Mouse (Mus musculus) right cerebral cortex, postnatal 14 days (tissue): ENCODE results near the gene Slc22a2.
"Not testable (repeated sequence)": the region's sequence is repeated elsewhere in the genome, so short reads cannot be mapped to it uniquely, and the experiment has no call there.

ENCODE experiments used
- DNase-seq: peaks from one replicate; pipeline ENCODE4 v3.0.0; 2022

Slc22a2 gene

DNA sequence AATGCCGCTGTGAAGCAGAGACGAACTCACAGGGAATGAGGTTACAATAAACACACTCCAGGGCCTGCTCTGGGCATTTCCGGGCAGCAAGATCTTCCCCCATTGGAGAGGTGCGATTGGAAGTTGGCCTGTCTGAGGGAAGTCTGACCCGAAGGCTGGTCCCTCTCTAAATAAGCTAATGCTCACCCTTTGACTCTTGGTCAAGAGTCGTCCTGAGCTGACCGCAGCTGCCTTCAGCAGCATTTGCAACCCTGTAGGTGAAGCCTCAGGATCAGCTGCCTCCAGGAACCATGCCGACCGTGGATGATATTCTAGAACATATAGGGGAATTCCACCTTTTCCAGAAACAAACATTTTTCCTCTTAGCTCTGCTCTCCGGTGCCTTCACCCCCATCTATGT is at the start of gene Slc22a2:
Gene Slc22a2, plus strand, starts transcription at position 142 of the 400 bp plus-strand sequence.
- DNase-seq, result no peak

DNA sequence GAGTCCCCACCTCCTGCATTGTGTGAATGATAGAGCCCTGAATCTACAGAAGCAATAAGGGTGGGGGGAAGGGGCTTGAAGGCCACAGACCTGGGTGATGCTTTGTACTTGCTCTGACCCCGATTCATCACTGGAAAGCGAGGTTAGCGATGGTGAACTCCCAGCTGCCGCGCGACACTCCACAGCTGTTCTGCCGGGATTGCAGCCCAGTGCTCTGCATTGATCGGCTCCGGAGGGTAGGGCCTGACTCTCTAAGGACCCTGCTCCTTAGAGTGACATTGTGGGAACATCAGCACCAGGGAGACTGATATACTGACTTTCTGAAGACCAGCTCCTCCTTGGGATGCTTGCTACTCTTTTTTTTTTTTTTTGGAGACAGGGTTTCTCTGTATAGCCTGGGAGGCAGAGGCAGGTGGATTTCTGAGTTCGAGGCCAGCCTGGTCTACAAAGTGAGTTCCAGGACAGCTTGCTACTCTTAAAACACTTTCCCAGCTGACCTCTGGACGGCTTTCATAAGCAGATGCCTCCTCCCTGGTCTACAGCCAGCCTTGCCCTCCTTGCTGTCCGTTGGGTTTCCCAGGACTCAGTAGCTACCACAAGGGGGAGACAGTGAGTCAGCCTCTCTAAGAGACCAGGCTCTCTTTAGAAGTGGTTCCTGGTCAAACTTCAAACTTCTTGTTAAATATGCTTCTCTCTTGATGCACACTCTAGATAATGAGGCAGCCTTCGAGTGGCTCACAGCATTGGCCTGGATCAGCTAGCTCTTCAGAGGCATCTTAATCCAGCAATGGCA is 49.4 kb upstream of the Slc22a2 start:
- peak; percentile 54 for DNase-seq

DNA sequence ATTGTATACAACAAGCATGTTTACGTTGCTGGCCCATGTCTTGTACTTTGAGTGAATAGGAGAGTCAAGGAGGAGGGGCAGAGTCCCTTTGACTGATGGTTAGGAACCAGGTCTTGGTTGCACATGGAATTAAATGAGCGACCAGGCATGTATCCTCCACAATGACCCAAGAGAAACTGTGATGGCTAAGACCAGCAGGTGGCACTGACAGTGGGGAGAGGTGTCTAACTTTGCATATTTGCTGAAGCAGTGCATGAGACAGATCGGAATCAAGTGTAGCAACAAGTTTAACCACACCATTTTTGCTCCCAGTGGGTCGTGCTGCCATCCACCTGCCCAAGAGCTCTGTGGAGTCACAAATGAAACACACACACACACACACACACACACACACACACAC is 21.7 kb upstream of the Slc22a2 start:
- no peak for DNase-seq

DNA sequence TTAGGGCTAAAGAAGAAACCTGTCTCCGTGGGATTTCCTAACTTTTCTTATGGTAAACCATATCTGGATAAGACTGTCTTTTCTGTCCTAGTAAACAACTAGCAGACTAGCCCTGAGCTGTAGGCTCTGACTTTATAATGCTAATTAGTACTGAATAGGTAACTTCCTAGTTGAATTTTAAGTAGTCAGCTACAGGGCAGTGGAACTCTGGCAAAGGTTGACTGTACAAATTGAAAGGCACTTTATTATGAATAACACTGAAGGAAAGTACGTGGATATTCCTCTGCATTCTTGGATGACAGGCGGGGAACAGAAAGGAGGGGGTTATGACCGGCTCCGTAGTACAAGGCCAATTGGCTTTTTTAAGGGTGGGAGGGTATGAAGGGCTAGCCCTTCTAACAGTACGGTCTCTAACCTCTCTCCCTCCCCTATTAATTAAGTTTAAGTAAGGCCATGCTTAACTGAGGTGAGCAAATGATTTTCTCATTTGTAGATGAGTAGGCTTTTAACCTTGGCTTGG is 19.4 kb upstream of the Slc22a2 start:
- not testable (repeated sequence) for DNase-seq

GRCm38 (mm10) chr17:12565443-12565842 is 18.5 kb upstream of the Slc22a2 start:
- no peak for DNase-seq

GRCm38 (mm10) chr17:12571316-12571715 is 12.6 kb upstream of the Slc22a2 start:
- DNase-seq, result no peak

DNA sequence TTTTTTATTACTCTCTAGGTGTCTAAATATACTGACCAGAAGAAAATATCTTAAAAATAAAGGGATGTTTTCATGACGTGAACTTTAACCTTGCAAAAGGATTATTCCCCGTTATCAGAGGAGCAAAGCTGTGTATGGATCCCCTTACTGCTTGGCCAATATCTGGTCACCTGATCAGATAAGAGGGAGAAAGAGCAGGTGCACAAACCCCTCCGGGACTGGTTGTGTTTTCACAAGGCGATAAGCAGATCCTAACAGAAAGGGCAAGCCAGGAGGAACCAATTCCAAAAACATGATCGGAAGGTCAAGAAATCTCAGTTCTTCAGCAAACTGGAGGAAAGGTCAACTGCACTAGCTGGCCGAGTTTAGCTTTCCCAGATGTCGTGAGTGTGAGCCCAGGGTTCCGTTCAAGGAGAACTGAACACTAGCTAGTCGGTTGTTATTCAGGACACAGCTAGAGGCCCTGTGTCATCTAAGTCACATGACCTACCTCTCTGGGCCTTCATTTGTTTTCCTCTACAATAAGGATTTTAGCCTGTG is 11.9 kb upstream of the Slc22a2 start:
- no peak for DNase-seq

DNA sequence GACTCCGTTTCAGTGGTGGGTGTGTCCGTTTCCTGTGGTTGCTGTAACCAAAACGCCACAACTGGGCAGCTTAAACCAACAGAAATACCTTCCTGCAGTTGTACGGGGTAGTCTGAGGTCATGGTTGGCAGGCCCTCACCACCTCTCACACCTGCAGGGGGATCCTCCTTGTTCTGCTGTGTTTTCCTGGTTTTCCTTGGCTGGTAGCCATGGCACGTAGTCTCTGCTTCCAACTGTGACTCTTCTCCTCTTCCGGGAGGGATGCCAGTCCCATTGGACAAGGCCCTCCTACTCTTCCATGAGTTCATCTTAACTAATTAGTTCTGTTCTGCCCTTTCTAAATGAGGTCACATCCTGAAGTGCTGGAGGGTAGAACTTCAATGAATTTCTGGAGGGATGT is 8.5 kb upstream of the Slc22a2 start:
- no peak for DNase-seq

GRCm38 (mm10) chr17:12577096-12577495 is 6.8 kb upstream of the Slc22a2 start:
- DNase-seq, result no peak

- no peak for DNase-seq
These were observed 1.4 kb downstream of the Slc22a2 start for GRCm38 (mm10) chr17:12585366-12585765.

GRCm38 (mm10) chr17:12586966-12587365 is 3.0 kb downstream of the Slc22a2 start:
- DNase-seq, result no peak

DNA sequence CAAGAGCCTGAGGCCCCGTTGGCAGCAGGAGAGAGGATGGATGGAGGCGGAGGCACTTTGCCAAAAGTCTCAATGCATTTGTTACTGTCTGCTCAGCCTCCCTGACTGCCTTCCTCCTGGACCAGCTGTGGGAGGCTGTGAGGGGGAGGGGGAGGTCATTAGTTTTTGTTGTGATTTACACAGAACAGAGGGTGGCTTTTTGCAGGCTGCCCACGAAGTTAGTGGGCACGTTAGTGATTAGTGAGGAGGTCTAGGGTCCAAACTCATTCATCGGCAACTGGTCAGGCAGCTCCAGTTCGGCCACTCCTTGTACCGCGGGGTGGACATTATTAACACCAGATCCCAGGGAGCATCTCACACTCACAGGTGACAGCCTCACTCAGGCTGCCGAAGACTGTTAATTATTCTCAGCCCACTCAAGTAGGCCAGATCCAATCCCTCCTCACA is 4.9 kb downstream of the Slc22a2 start:
- no peak for DNase-seq

DNA sequence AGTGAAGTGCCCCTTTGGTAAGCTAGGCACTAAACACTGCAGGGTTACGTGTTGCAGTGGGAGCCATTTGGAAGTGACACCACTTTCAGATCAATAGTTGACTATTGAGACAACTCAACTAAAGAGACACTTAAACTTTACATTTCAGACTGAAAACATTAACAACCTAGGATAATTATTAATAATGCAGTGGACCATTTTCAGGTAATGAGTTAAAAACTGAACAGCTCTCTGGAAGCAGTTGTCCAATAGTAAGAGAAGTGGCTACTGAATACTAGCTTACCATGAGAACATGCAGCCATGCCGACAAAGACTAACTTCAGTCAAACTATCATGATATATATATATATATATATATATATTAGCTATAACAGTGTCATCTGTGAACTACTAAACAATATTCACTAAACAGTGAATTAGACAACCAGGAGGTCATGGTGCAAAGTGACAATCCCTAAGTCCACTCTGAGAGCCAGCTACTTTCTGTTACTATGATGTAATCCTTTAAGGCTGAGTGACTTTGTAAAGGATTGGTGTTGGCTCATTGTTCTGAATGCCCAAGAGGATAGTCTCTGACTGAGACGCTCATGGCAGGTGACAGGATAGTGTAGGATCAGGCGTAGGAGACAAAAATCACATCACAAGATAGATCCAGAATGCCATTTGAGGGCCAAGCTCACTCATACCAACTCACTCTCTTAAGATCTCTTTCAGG is 7.1 kb downstream of the Slc22a2 start:
- DNase-seq, result no peak

- DNase-seq, result no peak
These were observed 12.0 kb downstream of the Slc22a2 start for GRCm38 (mm10) chr17:12595846-12596515.

DNA sequence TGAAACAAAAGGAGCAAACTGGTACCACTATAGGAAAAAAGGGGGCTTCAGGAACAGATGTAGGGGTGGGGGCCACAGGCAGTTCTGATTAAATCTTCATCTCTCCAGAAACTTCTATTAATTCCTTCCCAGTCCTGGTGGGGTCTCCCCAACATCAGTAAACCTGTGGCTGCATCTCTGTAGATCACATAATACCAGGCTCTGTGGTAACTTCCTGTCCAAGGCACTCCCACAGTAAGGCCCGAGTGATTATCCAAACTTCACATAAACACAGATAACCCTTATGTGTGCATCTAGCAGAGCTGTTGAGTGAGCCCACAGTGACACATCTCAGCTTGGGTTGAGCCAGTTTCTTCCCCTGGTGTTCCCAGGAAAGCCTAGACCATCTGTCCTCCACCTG is 22.7 kb downstream of the Slc22a2 start:
- no peak for DNase-seq

DNA sequence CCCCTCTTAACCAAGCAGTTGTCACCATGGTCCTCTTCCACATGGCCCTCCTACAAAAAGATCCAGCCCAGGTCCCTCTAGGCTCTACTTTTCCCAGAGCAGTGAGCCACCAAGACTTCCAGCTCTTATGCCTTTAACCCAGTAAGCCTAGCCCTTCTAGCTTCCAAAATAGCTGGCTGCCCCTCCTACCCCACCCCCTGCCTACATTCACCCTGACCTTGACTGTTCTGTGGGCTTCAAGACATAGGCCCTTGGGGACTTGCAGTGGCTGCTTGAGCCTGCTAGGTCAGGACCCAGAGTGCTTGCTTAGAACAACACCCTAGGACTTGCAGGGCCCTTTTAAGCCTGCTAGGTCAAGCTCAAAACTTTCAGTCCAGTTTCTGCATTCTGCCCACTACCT is 23.3 kb downstream of the Slc22a2 start:
- no peak for DNase-seq

GRCm38 (mm10) chr17:12614511-12615385 is 30.8 kb downstream of the Slc22a2 start:
- DNase-seq, result no peak

DNA sequence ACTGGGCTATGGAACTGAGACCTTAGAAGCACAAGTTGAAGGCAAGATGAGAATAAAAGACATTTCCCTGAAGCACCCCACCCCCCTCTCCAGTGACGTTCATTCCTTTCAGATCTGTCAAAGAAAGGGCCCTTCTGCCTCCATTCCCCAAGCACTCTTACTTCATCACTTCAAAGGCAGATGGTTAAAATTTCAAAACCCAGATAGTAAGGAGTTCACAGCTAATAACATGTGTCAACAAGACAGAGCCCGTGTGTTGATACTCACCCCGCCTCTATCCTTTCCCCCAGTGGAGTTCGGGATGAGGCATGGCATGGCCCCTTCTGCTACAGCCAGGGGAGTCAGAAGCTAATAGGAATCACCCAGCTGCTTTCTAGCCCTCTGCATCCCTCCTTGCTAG is 31.5 kb downstream of the Slc22a2 start:
- no peak for DNase-seq

DNA sequence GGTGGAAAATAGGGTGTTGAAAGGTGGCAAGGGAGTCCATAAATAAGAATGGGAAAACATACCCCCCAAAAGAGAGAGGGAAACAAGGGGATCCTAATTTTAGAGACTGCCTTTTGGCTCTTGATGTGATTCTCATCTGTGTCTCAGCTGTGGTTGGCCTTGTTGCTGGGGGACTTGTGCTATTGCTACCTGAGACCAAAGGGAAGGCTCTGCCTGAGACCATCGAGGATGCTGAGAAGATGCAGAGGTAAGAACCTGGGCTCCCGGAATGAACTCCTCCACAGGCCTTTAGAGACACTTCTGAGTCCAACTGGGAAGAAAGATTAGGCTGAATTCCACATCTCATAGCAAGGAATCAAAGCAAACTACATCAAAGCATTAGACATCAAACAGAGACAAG is 35.7 kb downstream of the Slc22a2 start:
- DNase-seq, result no peak

DNA sequence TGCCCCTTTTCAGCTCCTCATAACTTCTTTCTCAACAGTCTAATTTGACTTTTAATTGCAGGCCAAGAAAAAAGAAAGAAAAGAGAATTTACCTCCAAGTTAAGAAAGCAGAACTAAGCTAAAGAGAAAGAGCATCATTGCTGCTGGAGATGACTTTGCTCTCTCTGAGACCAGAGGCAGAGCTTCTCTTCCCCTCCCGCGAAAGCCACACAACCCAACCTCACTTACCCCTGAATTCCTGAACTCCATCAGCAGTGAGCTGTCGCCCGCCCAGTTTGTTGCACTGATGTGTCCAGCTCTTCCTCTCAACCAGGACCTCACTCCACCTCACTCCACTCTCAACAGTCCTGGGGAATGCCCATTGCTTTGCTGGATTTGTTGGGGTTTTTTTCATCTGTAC is 44.1 kb downstream of the Slc22a2 start:
- DNase-seq, result no peak

DNA sequence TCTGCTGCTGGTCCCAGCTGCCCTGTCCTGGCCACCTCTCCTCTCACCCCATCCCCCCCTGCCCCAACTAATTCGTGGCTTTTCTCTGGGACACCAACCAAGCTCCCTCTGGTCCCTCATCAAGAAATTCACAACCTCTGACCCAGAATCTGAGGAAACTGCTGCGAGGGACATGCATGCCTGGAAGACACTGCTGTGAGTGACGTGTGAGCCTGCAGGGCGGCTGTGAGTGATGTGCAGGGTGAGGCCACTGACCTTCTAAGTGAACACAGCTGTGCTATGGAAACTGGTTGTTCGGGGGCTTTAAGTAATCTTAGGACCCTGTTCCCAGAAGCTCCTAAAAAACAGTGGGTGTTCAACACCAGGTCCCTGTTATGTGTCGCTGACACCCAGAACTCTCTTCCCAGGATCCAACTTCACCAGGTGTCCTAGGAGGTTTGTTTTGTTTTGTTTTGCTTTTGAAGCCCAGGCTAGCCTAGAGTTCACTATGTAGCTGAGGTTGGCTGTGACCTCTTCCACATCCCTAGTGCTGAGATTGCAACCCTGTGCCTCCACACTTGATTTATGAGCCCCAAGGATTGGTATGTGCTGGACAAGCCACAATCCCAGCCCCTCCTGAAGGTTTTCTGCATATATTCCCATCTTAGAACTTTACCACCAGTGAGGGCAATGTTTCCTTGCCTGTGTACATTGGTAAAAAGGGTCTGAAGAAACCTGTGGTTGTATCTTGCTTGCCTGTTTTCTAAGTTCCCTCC is 47.2 kb downstream of the Slc22a2 start:
- no peak for DNase-seq
